Mouse (Mus musculus): ENCODE measurements around the gene Tsga10ip.

DNA sequence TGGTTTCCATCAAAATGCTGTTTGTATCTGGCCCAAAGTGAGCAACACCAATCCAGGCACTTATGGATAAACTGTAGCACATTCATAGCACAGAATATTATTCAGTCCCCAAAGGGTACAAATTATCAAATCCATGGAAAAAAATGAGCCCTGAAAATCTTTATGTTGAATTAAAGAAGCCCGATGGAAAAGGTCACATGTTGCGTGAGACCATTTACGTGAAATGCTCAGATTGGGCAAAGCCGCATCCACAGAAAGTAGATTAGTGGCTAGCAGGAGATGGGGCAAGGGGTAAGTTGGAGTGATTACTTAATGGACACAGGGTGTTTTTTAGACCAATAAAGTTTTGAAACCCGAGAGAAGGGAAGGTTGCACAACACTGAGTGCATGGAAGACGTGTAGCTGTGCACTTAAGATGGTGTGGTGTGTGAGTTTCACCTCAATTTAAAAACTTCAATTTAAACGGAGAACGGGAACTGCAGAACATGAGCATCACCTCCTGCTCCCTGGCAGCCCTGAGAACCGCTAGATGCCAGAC is 42.1 kb upstream of the Tsga10ip start:
- TF ChIP-seq CTCF (IDR thresholded peaks at IDR 0.05; ENCODE audit: low read depth) (no peak), EP300 (IDR thresholded peaks at IDR 0.05; ENCODE audit: low read depth) (no peak)

Measured in liver, postnatal 0 days (tissue).